22 mouse cellular contexts compared by ENCODE assay signal in genomic region chr4:154429770-154430169, GRCm38 (mm10).
"Had no signal": no experiment of that assay in that cellular context is flagged by ENCODE, and none has a peak within 500 bp of the region (broad histone marks: within the 10 kb centered on the region; RNA-seq: fewer than 3 reads in every experiment).

No protein-coding gene starts in this region.

- H3K27me3 ChIP-seq: liver, embryonic 13.5 days had no signal

- H3K4me1 ChIP-seq: liver, embryonic 13.5 days; midbrain, embryonic 12.5 days; midbrain, embryonic 15.5 days had no signal

- H3K27ac ChIP-seq: hindbrain, postnatal 0 days; layer of hippocampus, adult 2 months; left cerebral cortex, adult 2 months; liver, embryonic 13.5 days; macrophage; midbrain, embryonic 12.5 days; midbrain, embryonic 15.5 days; neural tube, embryonic 12.5 days; neural tube, embryonic 15.5 days; stomach, postnatal 0 days had no signal

- H3K9ac ChIP-seq: liver, embryonic 13.5 days; lung, embryonic 14.5 days; midbrain, embryonic 12.5 days; midbrain, embryonic 15.5 days; neural tube, embryonic 12.5 days; neural tube, embryonic 15.5 days had no signal

- H3K4me2 ChIP-seq: liver, embryonic 13.5 days; lung, embryonic 14.5 days; midbrain, embryonic 12.5 days; midbrain, embryonic 15.5 days; neural tube, embryonic 12.5 days; neural tube, embryonic 15.5 days had no signal

- H3K4me3 ChIP-seq: layer of hippocampus, adult 2 months; left cerebral cortex, adult 2 months; liver, embryonic 13.5 days; midbrain, embryonic 12.5 days; midbrain, embryonic 15.5 days; neural tube, embryonic 12.5 days; neural tube, embryonic 15.5 days had no signal

- H3K36me3 ChIP-seq: liver, embryonic 13.5 days; midbrain, embryonic 12.5 days; midbrain, embryonic 15.5 days; neural tube, embryonic 12.5 days; neural tube, embryonic 15.5 days had no signal

- ATAC-seq: hindbrain, postnatal 0 days; inflammation-experienced regulatory T-cells, adult 6 months; intestine, embryonic 16.5 days; lung, postnatal 0 days; midbrain, embryonic 15.5 days had no signal

- H3K9me3 ChIP-seq: liver, embryonic 13.5 days; midbrain, embryonic 12.5 days; midbrain, embryonic 15.5 days; neural tube, embryonic 12.5 days; neural tube, embryonic 15.5 days had no signal

- DNase-seq: layer of hippocampus, adult 9-11 months; layer of hippocampus, postnatal 36 days; liver, embryonic 13.5 days; lung, embryonic 14.5 days; right cerebral cortex, adult 18-20 months; right cerebral cortex, postnatal 14 days; right cerebral cortex, postnatal 4 days; thymus, adult 2 months; thymus, postnatal 14 days; thymus, postnatal 4 days had no signal
